In the genomic region with DNA sequence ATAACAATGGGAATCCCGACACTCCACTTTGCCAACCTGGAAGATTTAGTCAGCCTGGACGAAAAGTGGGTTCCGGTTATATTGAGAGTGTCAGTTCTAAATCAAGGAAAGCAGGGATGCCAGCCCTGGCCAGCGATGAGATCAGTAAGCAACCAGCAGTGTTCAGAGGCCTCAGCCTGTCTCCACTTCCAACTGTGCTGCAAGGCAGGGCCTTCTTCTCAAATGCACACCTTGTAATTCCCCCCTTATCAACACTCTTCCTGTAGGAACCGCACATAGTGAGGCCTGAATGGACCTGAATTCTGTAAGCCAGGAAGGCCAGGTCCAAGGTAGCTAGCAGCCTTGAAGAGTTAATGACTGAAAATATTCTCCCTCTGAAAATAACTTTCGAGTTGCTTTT, we compare ENCODE assay signal across 9 mouse cellular contexts.
DNase-seq lines count a peak whose midpoint lies in the region; ATAC-seq and TF ChIP-seq lines count a peak whose summit lies in the region.
"Had no signal": no experiment of that assay in that cellular context is flagged by ENCODE, and none has a peak within 500 bp of the region (broad histone marks: within the 10 kb centered on the region; RNA-seq: fewer than 3 reads in every experiment).

No protein-coding gene starts in this region.

- peak; percentile 38 for DNase-seq in cerebellum, adult 11-12 months
- no peak for DNase-seq in cerebellum, adult 11 months
- no peak for DNase-seq in hindbrain, embryonic 11.5 days (ENCODE audit: low spot score)
- DNase-seq in kidney, postnatal 0 days (ENCODE audit: low spot score) = no peak
- no peak for DNase-seq in right cerebral cortex, adult 2 months (ENCODE audit: low spot score in 2 of 2)
- DNase-seq in thymus, postnatal 25 days = no peak
- DNase-seq: thymus, adult 2 months had no signal

- peaks cover 54% of the 10 kb centered on the region for H3K4me1 ChIP-seq in hindbrain, embryonic 15.5 days (replicated peaks)
- H3K4me1 ChIP-seq in hindbrain, embryonic 11.5 days (replicated peaks; ENCODE audit: control insufficient read depth, insufficient read depth, low read length) = no peaks in the 10 kb centered on the region
- H3K4me1 ChIP-seq in brown adipose tissue, adult 24 weeks (ENCODE audit: control insufficient read depth, insufficient read depth, insufficient read length, low read length) = peaks cover 42% of the 10 kb centered on the region
- H3K4me1 ChIP-seq in kidney, postnatal 0 days (replicated peaks; ENCODE audit: insufficient read depth, low read length) = peaks cover 13% of the 10 kb centered on the region

- H3K4me3 ChIP-seq in hindbrain, embryonic 15.5 days = no peak overlapping the region
- no peak overlapping the region for H3K4me3 ChIP-seq in hindbrain, embryonic 11.5 days (ENCODE audit: low read depth, low read length)
- H3K4me3 ChIP-seq in brown adipose tissue, adult 24 weeks (ENCODE audit: insufficient read depth, low read depth, low read length) = no peak overlapping the region
- no peak overlapping the region for H3K4me3 ChIP-seq in kidney, postnatal 0 days (replicated peaks; ENCODE audit: low read depth, low read length)

- H3K4me2 ChIP-seq in hindbrain, embryonic 15.5 days = no peak overlapping the region
- no peak overlapping the region for H3K4me2 ChIP-seq in hindbrain, embryonic 11.5 days (replicated peaks; ENCODE audit: low read depth, low read length)
- no peak overlapping the region for H3K4me2 ChIP-seq in kidney, postnatal 0 days (ENCODE audit: low read length)

- no peaks in the 10 kb centered on the region for H3K9me3 ChIP-seq in hindbrain, embryonic 15.5 days
- no peaks in the 10 kb centered on the region for H3K9me3 ChIP-seq in hindbrain, embryonic 11.5 days (ENCODE audit: control insufficient read depth, low read length)
- H3K9me3 ChIP-seq in kidney, postnatal 0 days (replicated peaks; ENCODE audit: low read length) = no peaks in the 10 kb centered on the region

- H3K27ac ChIP-seq in hindbrain, embryonic 15.5 days (replicated peaks) = peak overlapping the region; percentile 55
- no peak overlapping the region for H3K27ac ChIP-seq in hindbrain, embryonic 11.5 days (ENCODE audit: low read depth, low read length)
- H3K27ac ChIP-seq in brown adipose tissue, adult 24 weeks (replicated peaks; ENCODE audit: low read depth, low read length) = peak overlapping the region; percentile 61
- peak overlapping the region; percentile 62 for H3K27ac ChIP-seq in kidney, postnatal 0 days

- no peaks in the 10 kb centered on the region for H3K36me3 ChIP-seq in hindbrain, embryonic 15.5 days
- no peaks in the 10 kb centered on the region for H3K36me3 ChIP-seq in hindbrain, embryonic 11.5 days (ENCODE audit: control insufficient read depth, insufficient read depth, low read length)
- H3K36me3 ChIP-seq in kidney, postnatal 0 days (ENCODE audit: insufficient read depth, low read length) = no peaks in the 10 kb centered on the region

- TF ChIP-seq CTCF in kidney, postnatal 0 days (IDR thresholded peaks at IDR 0.05; ENCODE audit: low read depth) = no peak

- WGBS in hindbrain, embryonic 15.5 days = 67% methylated on average over 6 of the region's 6 CpGs
- WGBS in hindbrain, embryonic 11.5 days = 80% methylated on average over 6 of the region's 6 CpGs
- WGBS in kidney, postnatal 0 days = 59% methylated on average over 6 of the region's 6 CpGs

- H3K9ac ChIP-seq in hindbrain, embryonic 15.5 days = no peak overlapping the region
- H3K9ac ChIP-seq in hindbrain, embryonic 11.5 days (ENCODE audit: low read depth, low read length) = no peak overlapping the region
- no peak overlapping the region for H3K9ac ChIP-seq in kidney, postnatal 0 days (ENCODE audit: low read depth, low read length)

- ATAC-seq in hindbrain, embryonic 15.5 days (ENCODE audit: low FRiP score, low read depth) = no peak
- no peak for ATAC-seq in hindbrain, embryonic 11.5 days (ENCODE audit: low FRiP score)
- no peak for ATAC-seq in kidney, postnatal 0 days (replicated peaks; ENCODE audit: low FRiP score, low read depth)

- no peaks in the 10 kb centered on the region for H3K27me3 ChIP-seq in hindbrain, embryonic 15.5 days
- H3K27me3 ChIP-seq in hindbrain, embryonic 11.5 days (ENCODE audit: control insufficient read depth, insufficient read depth, low read length) = no peaks in the 10 kb centered on the region
- no peaks in the 10 kb centered on the region for H3K27me3 ChIP-seq in kidney, postnatal 0 days (ENCODE audit: insufficient read depth, low read length)
